Mouse (Mus musculus): ENCODE results near the gene Psmd3.
"Not testable (repeated sequence)": the region's sequence is repeated elsewhere in the genome, so short reads cannot be mapped to it uniquely, and the experiment has no call there.

Psmd3 gene

DNA sequence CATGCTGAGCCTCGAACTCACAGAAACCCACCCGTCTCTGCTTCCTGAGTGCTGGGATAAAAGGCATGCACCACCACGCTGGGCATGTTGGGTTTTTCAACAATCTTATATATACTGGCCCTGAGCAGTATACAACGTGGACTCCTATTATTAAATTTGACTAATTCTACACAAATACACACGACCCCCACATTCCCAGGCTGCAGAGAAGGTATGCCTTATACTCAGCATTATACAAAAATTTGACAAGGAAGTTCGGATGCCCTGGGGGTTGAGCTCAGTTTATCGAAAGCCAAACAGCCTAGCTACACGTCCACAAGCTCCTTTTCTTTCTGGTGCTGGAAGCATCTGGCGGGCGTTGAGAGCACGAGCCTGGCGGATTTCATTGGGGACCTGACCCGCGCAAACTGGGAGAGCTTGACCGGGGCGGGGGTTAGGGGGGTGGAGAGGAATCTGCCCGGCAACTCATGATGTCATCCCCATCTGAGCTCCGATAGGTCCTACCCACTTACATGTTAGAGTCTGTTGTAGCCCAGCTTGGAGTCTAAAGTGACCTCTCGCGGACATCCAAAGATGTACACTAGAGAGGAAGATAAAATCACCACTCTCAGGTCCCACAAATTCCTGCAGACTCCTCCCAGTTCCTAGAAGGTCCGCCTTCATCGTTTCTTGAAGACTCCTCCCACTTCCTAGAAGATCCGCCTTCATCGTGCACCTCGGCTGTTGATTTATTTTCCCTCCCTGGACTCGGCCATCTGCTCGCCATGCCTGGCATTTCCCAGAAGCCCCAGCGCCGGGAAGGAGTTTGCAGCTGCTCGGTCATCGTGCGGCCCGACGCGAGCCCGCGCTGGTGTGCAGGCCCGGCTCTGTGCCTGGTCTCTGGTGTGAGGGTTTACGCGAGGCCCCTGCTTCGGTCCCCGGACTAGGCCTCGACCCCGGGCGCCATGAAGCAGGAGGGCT, at the start of gene Psmd3:
TSS of gene Psmd3 (plus strand) at position 769 of the 960 bp plus-strand sequence.
- DNase-seq (ENCODE audit: extremely low spot score, low spot score), result peak; percentile 99

DNA sequence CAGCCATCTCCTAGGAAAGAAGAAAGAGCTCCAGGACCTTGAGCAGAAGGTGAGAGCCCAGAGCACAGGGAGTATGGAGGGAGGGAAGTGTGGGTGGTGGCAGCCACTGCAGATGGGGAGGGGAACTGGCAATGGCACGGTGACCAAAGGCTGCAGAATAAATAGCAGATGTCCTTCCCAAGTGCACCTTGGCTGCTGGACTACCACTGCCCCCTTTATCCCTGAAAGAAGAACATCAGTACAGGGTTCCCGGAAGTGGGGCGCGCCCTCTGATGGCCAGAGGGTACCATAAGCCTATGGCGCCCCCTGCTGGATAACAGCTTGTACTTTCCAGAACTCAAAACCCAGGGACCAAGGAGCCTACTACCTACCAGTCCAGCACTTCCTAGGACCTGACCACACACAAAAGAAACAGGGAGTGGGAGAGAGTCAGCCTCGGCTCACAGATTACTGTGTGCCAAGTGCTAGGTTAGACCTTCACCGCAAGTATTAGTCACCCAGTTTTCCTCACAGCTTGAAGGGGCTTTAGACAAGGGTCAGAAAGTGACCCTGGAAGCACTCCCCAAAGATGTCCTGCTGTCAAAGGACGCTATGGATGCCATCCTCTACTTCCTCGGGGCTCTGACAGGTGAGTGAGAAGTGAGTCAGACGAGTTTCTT, 46.9 kb upstream of the Psmd3 start:
- not testable (repeated sequence) for DNase-seq (ENCODE audit: extremely low spot score, low spot score)

DNA sequence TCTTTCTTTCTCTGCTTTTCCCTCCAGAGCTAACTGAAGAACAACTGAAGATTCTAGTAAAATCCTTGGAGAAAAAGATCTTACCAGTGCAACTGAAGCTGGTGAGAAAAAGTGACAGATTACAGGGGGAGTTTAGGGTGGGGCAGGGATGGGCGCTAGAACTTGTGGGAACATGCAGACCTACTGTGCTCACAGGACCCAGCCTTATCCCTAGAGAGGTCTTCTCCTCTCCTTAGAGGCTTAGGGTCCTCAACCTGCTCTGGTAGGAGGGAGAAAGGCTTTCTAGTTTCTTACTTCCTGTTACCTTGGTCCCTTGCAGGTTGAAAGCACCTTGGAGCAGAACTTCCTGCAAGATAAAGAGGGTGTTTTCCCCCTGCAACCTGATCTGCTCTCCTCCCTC, 44.9 kb upstream of the Psmd3 start:
- DNase-seq (ENCODE audit: extremely low spot score, low spot score), result no peak

DNA sequence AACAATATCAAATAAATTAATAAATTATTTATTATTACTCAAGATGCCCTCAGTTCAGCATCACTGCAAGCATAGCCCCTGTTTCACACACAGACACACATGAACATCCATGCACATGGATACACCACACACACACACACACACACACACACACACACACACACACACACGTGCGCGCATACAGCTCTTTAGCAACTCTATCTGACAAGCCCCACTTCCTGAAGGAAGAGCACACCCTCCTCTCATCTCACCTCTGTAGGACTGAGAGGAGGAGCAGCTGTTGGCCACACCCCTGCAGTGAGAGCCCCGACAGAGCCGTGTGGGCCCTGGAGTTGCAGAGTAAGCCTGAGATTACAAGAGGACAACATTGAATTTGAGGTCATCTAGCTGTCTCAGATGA, 42.3 kb upstream of the Psmd3 start:
- DNase-seq (ENCODE audit: extremely low spot score, low spot score), result no peak

DNA sequence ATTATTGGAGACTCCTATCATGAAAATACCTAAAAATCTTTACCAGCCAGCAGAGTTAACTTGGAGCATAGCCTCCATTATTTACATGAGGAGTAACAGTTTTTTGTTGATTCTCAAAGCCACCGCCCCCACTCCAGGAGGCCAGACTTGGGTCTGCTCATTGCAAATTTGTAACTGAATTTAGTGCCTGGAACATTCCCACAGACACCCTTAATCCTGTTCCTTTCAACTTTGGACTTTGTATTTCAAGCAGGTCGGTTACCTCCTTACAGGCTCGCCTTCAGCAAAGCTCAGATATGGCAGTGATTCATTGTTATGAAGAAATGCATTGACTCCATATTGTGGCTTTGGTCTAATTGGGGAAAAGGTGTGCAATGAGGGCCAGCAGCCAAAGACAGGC, 37.6 kb upstream of the Psmd3 start:
- DNase-seq (ENCODE audit: extremely low spot score, low spot score), result no peak

DNA sequence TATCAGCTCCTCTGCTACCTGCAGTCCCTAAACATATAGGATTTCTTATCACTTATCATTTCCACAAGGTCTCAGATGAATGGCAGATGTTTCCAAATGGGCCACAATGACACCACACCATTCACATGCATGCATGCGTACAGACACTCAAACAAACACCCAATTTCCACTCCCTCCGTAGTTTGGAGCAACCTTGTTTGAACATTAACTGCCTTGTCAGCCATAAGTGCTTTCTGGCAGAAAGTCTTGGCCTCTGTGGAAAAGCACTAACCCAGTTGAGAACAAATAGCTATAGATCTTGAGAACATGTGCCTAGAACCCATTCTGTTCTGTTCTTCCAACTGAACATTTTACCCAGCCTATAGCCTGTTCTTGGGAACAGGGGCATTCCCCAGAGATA, 36.4 kb upstream of the Psmd3 start:
- no peak for DNase-seq (ENCODE audit: extremely low spot score, low spot score)

DNA sequence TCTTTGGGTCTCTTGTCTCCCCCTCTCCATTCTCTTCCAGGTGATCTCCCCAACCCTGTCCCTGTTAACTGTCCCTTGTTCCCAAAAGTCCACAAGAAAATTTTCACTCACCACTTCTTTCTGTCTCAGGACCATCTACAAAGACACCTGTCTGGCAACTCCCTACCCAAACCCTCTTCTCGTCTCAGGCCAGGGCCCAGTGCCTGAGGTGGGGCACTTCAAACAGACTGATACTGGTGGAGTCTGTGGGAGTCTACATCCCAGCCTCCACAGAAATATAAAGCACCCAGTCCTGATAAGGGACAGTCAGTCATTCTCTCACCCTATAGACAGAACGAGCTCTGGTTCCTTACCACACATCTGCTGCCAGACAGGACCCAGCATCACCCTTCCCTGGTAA, 35.9 kb upstream of the Psmd3 start, which contains the start of gene Gsdma2:
TSS of gene Gsdma2 (plus strand) at position 301 of the 400 bp plus-strand sequence.
- no peak for DNase-seq (ENCODE audit: extremely low spot score, low spot score)

DNA sequence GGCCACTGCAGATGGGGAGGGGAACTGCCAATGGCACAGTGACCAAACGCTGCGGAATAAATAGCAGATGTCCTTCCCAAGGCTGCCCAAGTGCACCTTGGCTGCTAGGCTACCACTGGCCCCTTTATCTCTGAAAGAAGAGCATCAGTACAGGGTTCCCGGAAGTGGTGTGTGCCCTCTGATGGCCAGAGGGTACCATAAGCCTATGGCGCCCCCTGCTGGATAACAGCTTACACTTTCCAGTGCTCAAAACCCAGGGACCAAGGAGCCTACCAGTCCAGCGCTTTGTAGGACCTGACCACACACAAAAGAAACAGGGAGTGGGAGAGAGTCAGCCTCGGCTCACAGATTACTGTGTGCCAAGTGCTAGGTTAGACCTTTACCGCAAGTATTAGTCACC, 27.3 kb upstream of the Psmd3 start:
- DNase-seq (ENCODE audit: extremely low spot score, low spot score), result peak; percentile 53

DNA sequence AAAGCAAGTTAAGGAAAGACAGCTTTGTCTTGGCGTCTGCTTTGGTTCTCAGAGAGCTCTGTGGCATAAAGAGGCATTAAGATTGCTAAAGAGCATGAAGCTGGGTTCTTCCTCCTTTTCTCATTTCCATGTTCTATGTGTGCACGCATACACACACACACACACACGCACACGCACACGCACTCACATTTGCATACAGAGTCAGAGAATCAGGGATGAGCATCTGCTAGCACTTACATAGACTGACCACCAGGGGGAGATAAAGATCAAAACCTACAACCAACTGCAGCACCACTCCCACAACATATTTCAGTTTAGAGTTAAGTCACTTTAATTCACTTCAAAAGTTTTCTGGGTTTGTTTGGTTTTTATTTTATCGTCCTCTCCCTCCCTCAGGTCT, 21.8 kb upstream of the Psmd3 start:
- DNase-seq (ENCODE audit: extremely low spot score, low spot score), result peak; percentile 26

DNA sequence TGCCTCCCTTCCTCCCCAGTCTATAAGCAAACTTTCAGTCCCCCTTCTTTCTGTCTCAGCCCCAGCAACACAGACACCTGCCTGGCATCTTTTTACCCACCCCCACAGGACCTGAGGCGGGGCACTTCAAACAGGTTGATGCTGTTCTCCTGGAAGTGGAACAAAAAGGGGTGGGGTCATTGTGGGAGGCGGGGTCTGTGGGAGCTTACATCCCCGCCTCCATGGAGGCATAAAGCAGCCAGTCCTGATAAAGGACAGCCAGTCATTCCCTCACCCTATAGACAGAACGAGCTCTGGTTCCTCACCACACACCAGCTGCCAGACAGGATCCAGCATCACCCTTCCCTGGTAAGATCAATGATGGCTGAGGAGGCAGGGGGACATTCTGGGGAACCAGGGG, 18.3 kb upstream of the Psmd3 start, which contains the start of gene Gsdma:
TSS of gene Gsdma (plus strand) at position 261 of the 400 bp plus-strand sequence.
- no peak for DNase-seq (ENCODE audit: extremely low spot score, low spot score)

DNA sequence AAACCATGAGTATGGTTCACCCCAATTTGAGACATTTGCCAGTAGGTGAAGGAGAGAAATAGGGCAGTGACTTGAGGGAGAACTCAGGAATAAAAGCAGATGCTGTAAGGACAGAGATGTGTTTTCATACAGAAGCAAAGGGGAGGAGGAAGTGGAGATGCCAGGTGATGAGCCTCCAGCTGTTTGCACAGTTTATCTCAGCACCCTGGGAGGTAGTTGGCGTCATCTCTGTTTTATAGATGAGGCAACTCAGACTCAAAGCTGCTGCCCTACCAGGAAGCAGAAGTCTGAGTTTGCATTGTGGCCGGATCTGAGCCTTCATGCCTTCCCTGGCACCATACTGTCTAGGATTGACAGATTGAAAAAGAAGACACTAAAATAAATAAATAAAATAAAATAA, 13.4 kb upstream of the Psmd3 start:
- no peak for DNase-seq (ENCODE audit: extremely low spot score, low spot score)

DNA sequence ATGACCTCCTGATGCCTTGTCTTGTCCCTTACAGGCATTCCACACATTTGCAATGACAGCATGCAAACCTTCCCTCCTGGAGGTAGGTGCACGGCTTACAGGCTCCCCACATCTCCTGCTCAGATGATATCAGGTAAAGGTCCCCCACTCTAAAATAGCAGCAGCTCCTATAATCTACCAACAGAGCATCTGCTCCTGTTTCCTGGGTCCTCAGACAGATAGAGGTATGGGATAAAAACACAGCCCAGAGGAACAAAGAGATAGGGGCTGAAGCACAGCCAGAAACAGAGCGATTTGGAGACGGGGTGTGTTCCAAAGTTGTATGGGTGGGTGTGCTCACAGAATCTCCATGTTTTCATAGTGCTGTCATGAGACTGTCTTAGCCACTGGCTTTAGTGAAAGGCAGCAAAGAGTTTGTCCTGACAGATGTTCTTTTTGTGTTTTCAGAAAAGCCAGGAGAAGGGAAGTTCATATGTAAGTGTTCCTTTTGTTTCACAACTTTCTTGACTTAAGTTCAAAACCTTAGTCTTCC, 11.0 kb upstream of the Psmd3 start:
- DNase-seq (ENCODE audit: extremely low spot score, low spot score), result no peak

DNA sequence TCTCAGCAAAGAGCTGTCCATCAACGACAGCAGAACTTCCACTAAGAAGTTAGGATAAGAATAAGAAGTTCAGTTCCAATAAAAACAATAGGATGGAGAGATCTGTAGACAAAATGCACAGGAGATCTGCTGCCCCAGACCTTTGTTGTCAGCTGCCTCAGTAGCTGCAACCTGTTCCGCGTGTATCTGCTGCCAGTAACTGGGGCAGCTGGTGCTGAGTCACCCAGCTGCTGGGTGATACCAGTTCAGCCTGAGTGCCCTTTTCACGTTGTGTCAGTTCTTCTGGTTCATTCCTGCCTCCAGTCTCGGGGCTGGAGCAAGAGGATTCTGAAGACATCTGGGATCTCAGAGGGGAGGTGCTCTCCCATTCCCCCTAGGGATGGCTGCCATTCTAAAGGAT, 10.5 kb upstream of the Psmd3 start:
- no peak for DNase-seq (ENCODE audit: extremely low spot score, low spot score)

DNA sequence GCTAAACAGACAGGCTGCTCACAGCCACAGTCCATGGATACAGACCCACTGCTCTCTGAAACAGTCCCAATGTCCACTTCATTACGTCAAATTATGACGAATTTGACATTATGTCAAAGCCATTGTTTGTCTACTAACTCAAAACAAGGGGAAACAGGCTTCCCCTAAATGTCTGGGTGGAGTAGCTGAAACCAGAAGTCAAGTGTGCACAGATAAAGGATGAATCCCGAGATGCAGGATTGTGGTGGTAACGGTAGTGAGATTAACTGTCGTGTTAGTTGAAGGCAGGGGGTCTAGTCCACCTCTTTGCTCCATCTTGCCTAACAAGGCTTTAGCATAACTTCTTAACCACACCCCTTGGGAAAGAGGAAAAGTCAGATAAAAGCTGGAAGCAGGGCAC, 9.9 kb upstream of the Psmd3 start:
- no peak for DNase-seq (ENCODE audit: extremely low spot score, low spot score)

DNA sequence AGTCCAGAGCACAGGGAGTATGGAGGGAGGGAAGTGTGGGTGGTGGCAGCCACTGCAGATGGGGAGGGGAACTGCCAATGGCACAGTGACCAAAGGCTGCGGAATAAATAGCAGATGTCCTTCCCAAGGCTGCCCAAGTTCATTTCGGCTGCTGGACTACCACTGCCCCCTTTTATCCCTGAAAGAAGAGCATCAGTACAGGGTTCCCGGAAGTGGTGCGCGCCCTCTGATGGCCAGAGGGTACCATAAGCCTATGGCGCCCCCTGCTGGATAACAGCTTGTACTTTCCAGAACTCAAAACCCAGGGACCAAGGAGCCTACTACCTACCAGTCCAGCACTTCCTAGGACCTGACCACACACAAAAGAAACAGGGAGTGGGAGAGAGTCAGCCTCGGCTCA, 9.2 kb upstream of the Psmd3 start:
- peak; percentile 63 for DNase-seq (ENCODE audit: extremely low spot score, low spot score)

DNA sequence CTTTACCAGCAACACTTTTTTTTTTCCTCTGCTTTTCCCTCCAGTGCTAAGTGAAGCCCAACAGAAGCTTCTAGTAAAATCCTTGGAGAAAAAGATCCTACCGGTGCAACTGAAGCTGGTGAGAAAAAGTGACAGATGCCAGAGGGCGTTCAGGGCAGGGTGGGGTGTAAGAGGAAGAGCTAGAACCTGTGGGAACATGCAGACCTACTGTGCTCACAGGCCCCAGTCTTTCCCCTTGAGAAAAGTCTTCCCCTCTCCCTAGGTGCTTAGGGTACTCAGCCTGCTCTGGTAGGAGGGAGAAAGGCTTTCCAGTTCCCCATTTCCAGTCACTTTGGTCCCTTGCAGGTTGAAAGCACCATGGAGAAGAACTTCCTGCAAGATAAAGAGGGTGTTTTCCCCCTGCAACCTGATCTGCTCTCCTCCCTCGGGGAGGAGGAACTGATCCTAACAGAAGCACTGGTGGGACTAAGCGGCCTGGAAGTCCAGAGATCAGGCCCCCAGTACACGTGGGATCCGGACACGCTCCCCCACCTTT, 6.5 kb upstream of the Psmd3 start:
- DNase-seq (ENCODE audit: extremely low spot score, low spot score), result no peak

DNA sequence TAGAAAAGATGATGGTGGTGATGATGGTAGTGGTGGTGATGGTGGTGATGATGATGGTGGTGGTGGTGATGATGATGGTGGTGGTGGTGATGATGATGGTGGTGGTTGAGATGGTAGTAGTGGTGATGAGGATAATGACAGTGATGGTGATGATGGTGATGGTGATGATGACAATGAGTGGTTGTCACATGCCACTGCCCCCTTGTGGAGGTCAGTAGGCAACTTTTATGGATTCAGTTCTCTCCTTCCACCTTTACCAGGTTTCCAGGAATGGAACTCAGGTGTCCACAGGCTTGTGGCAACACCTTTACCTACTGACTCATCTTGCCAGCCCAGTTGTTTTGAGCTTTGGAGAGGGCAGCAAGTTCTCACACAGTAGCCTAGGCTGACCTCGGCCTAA, 2.3 kb upstream of the Psmd3 start:
- no peak for DNase-seq (ENCODE audit: extremely low spot score, low spot score)

DNA sequence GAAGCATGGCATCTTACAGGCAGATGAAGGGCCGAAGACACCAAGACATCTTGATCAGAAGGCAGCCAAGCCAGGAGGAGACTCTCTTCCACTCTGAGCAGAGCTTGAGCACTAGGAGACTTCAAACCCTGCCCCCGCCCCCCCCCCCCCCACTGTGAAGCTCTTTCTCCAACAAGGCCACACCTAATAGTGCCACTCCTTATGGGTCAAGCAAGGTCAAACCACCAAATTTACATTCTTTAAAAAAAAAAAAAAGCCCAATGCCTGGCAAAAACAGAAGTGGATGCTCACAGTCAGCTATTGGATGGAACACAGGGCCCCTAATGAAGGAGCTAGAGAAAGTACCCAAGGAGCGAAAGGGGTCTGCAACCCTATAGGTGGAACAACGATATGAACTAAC, 1.8 kb upstream of the Psmd3 start:
- not testable (repeated sequence) for DNase-seq (ENCODE audit: extremely low spot score, low spot score)

DNA sequence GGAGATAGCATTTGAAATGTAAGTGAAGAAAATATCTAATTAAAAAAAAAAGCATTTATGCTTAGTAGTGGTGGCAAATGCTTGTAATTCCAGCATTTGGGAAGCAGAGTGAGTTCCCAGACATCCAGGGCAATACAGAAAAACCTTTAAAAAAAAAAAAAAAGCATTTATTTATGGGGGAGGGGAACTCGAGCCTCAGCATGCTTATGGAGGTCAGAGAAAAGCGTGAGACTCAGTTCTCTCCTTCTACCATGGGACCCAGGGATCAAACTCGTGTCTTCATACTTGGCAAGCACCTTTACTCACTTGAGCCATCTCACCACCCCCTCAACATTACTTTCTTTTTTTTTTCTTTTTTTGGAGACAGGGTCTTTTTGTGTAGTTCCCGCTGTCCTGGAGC, 1.2 kb upstream of the Psmd3 start:
- no peak for DNase-seq (ENCODE audit: extremely low spot score, low spot score)

DNA sequence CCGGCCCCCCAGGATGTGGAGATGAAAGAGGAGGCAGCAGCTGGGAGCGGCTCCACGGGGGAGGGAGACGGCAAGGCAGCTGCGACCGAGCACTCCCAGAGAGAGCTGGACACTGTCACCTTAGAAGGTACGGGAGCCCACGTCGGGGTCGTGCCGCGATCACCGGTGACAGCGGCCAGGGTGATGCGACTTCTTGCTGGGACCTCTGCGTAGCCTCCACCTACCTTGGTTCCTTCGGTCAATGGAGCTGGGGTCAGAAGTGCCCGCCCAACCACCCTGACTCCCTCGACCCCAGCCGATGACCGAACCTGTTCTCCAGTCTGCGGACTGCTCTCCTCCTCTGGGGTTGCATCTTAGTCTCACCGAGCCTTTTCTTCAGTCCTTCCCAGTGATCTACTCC, 457 bp downstream of the Psmd3 start:
- DNase-seq (ENCODE audit: extremely low spot score, low spot score), result peak; percentile 20

DNA sequence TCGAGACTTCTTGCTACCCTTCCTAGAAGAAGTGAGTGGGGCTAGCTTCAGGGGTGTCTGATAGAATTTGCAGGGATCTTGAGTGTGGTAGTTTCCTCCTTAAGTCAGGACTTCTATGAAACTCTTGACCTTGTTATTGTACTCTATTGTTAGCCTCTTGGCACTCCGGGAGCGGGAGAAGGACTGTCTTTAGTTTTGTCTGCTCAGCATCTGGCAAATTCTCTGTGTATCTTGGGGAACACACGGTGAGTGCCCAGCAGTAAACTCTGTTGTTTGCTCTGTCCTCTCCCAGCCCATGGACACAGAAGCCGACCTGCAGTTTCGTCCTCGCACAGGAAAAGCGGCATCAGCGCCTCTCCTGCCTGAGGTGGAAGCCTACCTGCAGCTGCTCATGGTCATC, 3.3 kb downstream of the Psmd3 start:
- no peak for DNase-seq (ENCODE audit: extremely low spot score, low spot score)

DNA sequence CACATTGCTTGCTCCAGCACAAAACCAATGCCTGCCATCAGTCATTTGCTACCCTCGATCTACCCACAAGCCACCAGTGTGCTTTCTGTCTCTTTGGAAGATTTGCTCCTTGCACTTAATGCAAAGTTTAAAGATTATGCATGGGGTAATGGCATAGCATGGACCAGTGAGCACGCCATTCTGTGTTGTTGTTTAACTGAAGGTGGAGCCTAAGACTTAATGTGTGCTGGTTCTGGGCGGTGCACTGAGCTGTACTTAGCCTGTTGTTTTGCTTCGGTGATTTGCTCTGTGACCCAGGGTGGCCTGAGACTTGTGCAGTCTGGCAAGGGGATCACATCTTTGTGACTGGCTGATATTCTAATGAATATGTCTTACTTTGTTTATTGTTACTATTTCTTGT, 4.6 kb downstream of the Psmd3 start:
- no peak for DNase-seq (ENCODE audit: extremely low spot score, low spot score)
